Mouse (Mus musculus): ENCODE data around the gene Prss43. TPM values are rescaled to one million over a fixed set of nuclear protein-coding genes. Genes with fewer than 3 reads are reported as not detected.

Gene Prss43
- polyA plus RNA-seq, 2 experiments = not detected

- peak; percentile 1; the same call in 1 of the 2 replicates for ATAC-seq (ENCODE audit: low FRiP score, low read depth)
- Histone ChIP-seq H3K27ac (replicated peaks; ENCODE audit: low read depth, low read length) (no peak overlapping the region), H3K36me3 (ENCODE audit: control insufficient read depth, insufficient read depth, low read length) (no peaks in the 10 kb centered on the region), H3K9ac (ENCODE audit: low read depth, low read length, severe bottlenecking) (0 out of 2 replicates have a peak overlapping the region, but pooled peaks have one; percentile 18), H3K4me1 (ENCODE audit: control insufficient read depth, insufficient read depth, low read length) (peaks cover 15% of the 10 kb centered on the region), H3K4me3 (replicated peaks; ENCODE audit: low read length) (peak overlapping the region; percentile 22), H3K9me3 (ENCODE audit: control insufficient read depth, low read length) (no peaks in the 10 kb centered on the region), H3K4me2 (replicated peaks; ENCODE audit: low read depth, low read length, severe bottlenecking) (peak overlapping the region; percentile 41), H3K27me3 (ENCODE audit: control insufficient read depth, insufficient read depth, low read length) (peaks cover 20% of the 10 kb centered on the region)
- WGBS = 12% methylated on average over 40 of the region's 40 CpGs
- DNase-seq (ENCODE audit: low spot score) = peak; percentile 35
- no peak for TF ChIP-seq POLR2A (IDR thresholded peaks at IDR 0.05; ENCODE audit: borderline replicate concordance, extremely low read depth, insufficient read depth, insufficient read length)
These were observed 47.5 kb downstream of the Prss43 start for GRCm38 (mm10) chr9:110873681-110874659.

GRCm38 (mm10) chr9:110874660-110875191 lies 48.2 kb downstream of the Prss43 start:
- no peaks in the 10 kb centered on the region for H3K36me3 ChIP-seq (ENCODE audit: control insufficient read depth, insufficient read depth, low read length)
- TF ChIP-seq POLR2A (IDR thresholded peaks at IDR 0.05; ENCODE audit: borderline replicate concordance, extremely low read depth, insufficient read depth, insufficient read length) = no peak
- no peak for DNase-seq (ENCODE audit: low spot score)
- H3K4me2 ChIP-seq (replicated peaks; ENCODE audit: low read depth, low read length, severe bottlenecking) = no peak overlapping the region
- peaks cover 20% of the 10 kb centered on the region for H3K4me1 ChIP-seq (ENCODE audit: control insufficient read depth, insufficient read depth, low read length)
- no peak overlapping the region for H3K27ac ChIP-seq (replicated peaks; ENCODE audit: low read depth, low read length)
- H3K9me3 ChIP-seq (ENCODE audit: control insufficient read depth, low read length) = no peaks in the 10 kb centered on the region
- WGBS = 10% methylated on average over 3 of the region's 3 CpGs
- H3K9ac ChIP-seq (ENCODE audit: low read depth, low read length, severe bottlenecking) = no peak overlapping the region
- no peak overlapping the region for H3K4me3 ChIP-seq (replicated peaks; ENCODE audit: low read length)
- ATAC-seq (ENCODE audit: low FRiP score, low read depth) = peak; percentile 56; the same call in 1 of the 2 replicates
- peaks cover 22% of the 10 kb centered on the region for H3K27me3 ChIP-seq (ENCODE audit: control insufficient read depth, insufficient read depth, low read length)

- Histone ChIP-seq H3K36me3 (ENCODE audit: control insufficient read depth, insufficient read depth, low read length) (no peaks in the 10 kb centered on the region), H3K9ac (ENCODE audit: low read depth, low read length, severe bottlenecking) (no peak overlapping the region), H3K4me3 (replicated peaks; ENCODE audit: low read length) (no peak overlapping the region), H3K9me3 (ENCODE audit: control insufficient read depth, low read length) (no peaks in the 10 kb centered on the region), H3K4me2 (replicated peaks; ENCODE audit: low read depth, low read length, severe bottlenecking) (no peak overlapping the region), H3K27me3 (ENCODE audit: control insufficient read depth, insufficient read depth, low read length) (peaks cover 22% of the 10 kb centered on the region), H3K27ac (replicated peaks; ENCODE audit: low read depth, low read length) (no peak overlapping the region), H3K4me1 (ENCODE audit: control insufficient read depth, insufficient read depth, low read length) (peaks cover 20% of the 10 kb centered on the region)
- WGBS = 23% methylated on average over 4 of the region's 6 CpGs
- no peak for ATAC-seq (ENCODE audit: low FRiP score, low read depth)
- no peak for TF ChIP-seq POLR2A (IDR thresholded peaks at IDR 0.05; ENCODE audit: borderline replicate concordance, extremely low read depth, insufficient read depth, insufficient read length)
- DNase-seq (ENCODE audit: low spot score) = no peak
These were observed 48.8 kb downstream of the Prss43 start for GRCm38 (mm10) chr9:110875288-110875695.

GRCm38 (mm10) chr9:110877353-110877752 lies 50.9 kb downstream of the Prss43 start:
- ATAC-seq (ENCODE audit: low FRiP score, low read depth) = no peak
- H3K27me3 ChIP-seq (ENCODE audit: control insufficient read depth, insufficient read depth, low read length) = peaks cover 29% of the 10 kb centered on the region

GRCm38 (mm10) chr9:110877888-110878287 lies 51.4 kb downstream of the Prss43 start:
- Histone ChIP-seq H3K4me2 (replicated peaks; ENCODE audit: low read depth, low read length, severe bottlenecking) (no peak overlapping the region), H3K27me3 (ENCODE audit: control insufficient read depth, insufficient read depth, low read length) (peaks cover 27% of the 10 kb centered on the region), H3K36me3 (ENCODE audit: control insufficient read depth, insufficient read depth, low read length) (no peaks in the 10 kb centered on the region), H3K9me3 (ENCODE audit: control insufficient read depth, low read length) (no peaks in the 10 kb centered on the region), H3K4me1 (ENCODE audit: control insufficient read depth, insufficient read depth, low read length) (peaks cover 26% of the 10 kb centered on the region), H3K9ac (ENCODE audit: low read depth, low read length, severe bottlenecking) (no peak overlapping the region), H3K27ac (replicated peaks; ENCODE audit: low read depth, low read length) (no peak overlapping the region), H3K4me3 (replicated peaks; ENCODE audit: low read length) (no peak overlapping the region)
- no peak for DNase-seq (ENCODE audit: low spot score)
- WGBS = 83% methylated on average over 5 of the region's 5 CpGs
- no peak for TF ChIP-seq POLR2A (IDR thresholded peaks at IDR 0.05; ENCODE audit: borderline replicate concordance, extremely low read depth, insufficient read depth, insufficient read length)
- ATAC-seq (ENCODE audit: low FRiP score, low read depth) = no peak

More at GRCm38 (mm10) chr9:110877353-110877752, 50.9 kb downstream of the Prss43 start:
- 86% methylated on average over 1 of the region's 1 CpGs for WGBS
- H3K36me3 ChIP-seq (ENCODE audit: control insufficient read depth, insufficient read depth, low read length) = no peaks in the 10 kb centered on the region
- H3K4me3 ChIP-seq (replicated peaks; ENCODE audit: low read length) = no peak overlapping the region
- DNase-seq (ENCODE audit: low spot score) = no peak
- peaks cover 26% of the 10 kb centered on the region for H3K4me1 ChIP-seq (ENCODE audit: control insufficient read depth, insufficient read depth, low read length)
- H3K9ac ChIP-seq (ENCODE audit: low read depth, low read length, severe bottlenecking) = no peak overlapping the region
- no peak overlapping the region for H3K27ac ChIP-seq (replicated peaks; ENCODE audit: low read depth, low read length)
- no peak for TF ChIP-seq POLR2A (IDR thresholded peaks at IDR 0.05; ENCODE audit: borderline replicate concordance, extremely low read depth, insufficient read depth, insufficient read length)
- H3K4me2 ChIP-seq (replicated peaks; ENCODE audit: low read depth, low read length, severe bottlenecking) = no peak overlapping the region
- H3K9me3 ChIP-seq (ENCODE audit: control insufficient read depth, low read length) = no peaks in the 10 kb centered on the region
